In genomic region chr9:107631861-107632260, GRCm38 (mm10) we compare ENCODE assay signal across 7 mouse cellular contexts. TPM values are rescaled to one million over a fixed set of nuclear protein-coding genes. Genes with fewer than 3 reads are reported as not detected.
DNase-seq lines count a peak whose midpoint lies in the region; ATAC-seq and TF ChIP-seq lines count a peak whose summit lies in the region.

No protein-coding gene starts in this region.

- no peak for TF ChIP-seq EP300 in lung, postnatal 0 days (IDR thresholded peaks at IDR 0.05)

- WGBS in lung, postnatal 0 days = 87% methylated on average over 8 of the region's 8 CpGs
- WGBS in forebrain, embryonic 16.5 days = 45% methylated on average over 8 of the region's 8 CpGs
- 91% methylated on average over 8 of the region's 8 CpGs for WGBS in liver, embryonic 11.5 days
- 90% methylated on average over 8 of the region's 8 CpGs for WGBS in stomach, embryonic 16.5 days

- peak overlapping the region; percentile 90 for H3K4me2 ChIP-seq in lung, postnatal 0 days (replicated peaks; ENCODE audit: low read depth, low read length)
- peak overlapping the region; percentile 99 for H3K4me2 ChIP-seq in forebrain, embryonic 16.5 days (ENCODE audit: low read length)
- H3K4me2 ChIP-seq in liver, embryonic 11.5 days = peak overlapping the region; percentile 29
- 0 out of 2 replicates have a peak overlapping the region, but pooled peaks have one; percentile 99 for H3K4me2 ChIP-seq in stomach, embryonic 16.5 days (ENCODE audit: low read depth, low read length)

- no peak for ATAC-seq in lung, postnatal 0 days
- ATAC-seq in forebrain, embryonic 16.5 days = no peak
- no peak for ATAC-seq in liver, embryonic 11.5 days (replicated peaks; ENCODE audit: low FRiP score)
- no peak for ATAC-seq in stomach, embryonic 16.5 days (ENCODE audit: insufficient read depth, low FRiP score)

- H3K27me3 ChIP-seq in lung, postnatal 0 days (replicated peaks; ENCODE audit: insufficient read depth, low read length) = no peaks in the 10 kb centered on the region
- H3K27me3 ChIP-seq in forebrain, embryonic 16.5 days (replicated peaks; ENCODE audit: control insufficient read depth, insufficient read depth, low read length) = no peaks in the 10 kb centered on the region
- no peaks in the 10 kb centered on the region for H3K27me3 ChIP-seq in liver, embryonic 11.5 days (replicated peaks; ENCODE audit: control insufficient read depth, insufficient read depth, low read length)
- H3K27me3 ChIP-seq in stomach, embryonic 16.5 days (ENCODE audit: control insufficient read depth, insufficient read depth, low read length) = no peaks in the 10 kb centered on the region

- H3K4me1 ChIP-seq in lung, postnatal 0 days (ENCODE audit: insufficient read depth, low read depth, low read length) = peaks cover 48% of the 10 kb centered on the region
- peaks cover 79% of the 10 kb centered on the region for H3K4me1 ChIP-seq in forebrain, embryonic 16.5 days (replicated peaks; ENCODE audit: control insufficient read depth, insufficient read depth, low read length)
- peaks cover 68% of the 10 kb centered on the region for H3K4me1 ChIP-seq in liver, embryonic 11.5 days (replicated peaks; ENCODE audit: control insufficient read depth, insufficient read depth, low read length)
- peaks cover 67% of the 10 kb centered on the region for H3K4me1 ChIP-seq in stomach, embryonic 16.5 days (ENCODE audit: control insufficient read depth, insufficient read depth, low read length)

- H3K36me3 ChIP-seq in lung, postnatal 0 days (ENCODE audit: insufficient read depth, low read length) = no peaks in the 10 kb centered on the region
- H3K36me3 ChIP-seq in forebrain, embryonic 16.5 days (ENCODE audit: control insufficient read depth, insufficient read depth) = no peaks in the 10 kb centered on the region
- H3K36me3 ChIP-seq in liver, embryonic 11.5 days (ENCODE audit: control insufficient read depth, insufficient read depth, low read length) = peaks cover 6% of the 10 kb centered on the region; the same call in 1 of the 2 replicates
- no peaks in the 10 kb centered on the region for H3K36me3 ChIP-seq in stomach, embryonic 16.5 days (ENCODE audit: control insufficient read depth, insufficient read depth, low read length)

- TF ChIP-seq CTCF in lung, postnatal 0 days (IDR thresholded peaks at IDR 0.05) = no peak

- DNase-seq in lung, postnatal 0 days (ENCODE audit: low spot score) = no peak
- DNase-seq in lung, postnatal 36 days = no peak
- DNase-seq in liver, embryonic 11.5 days (ENCODE audit: low spot score) = no peak
- DNase-seq in layer of hippocampus, postnatal 10 days (ENCODE audit: low spot score in 2 of 2) = no peak
- no peak for DNase-seq in right cerebral cortex, postnatal 14 days

- H3K4me3 ChIP-seq in lung, postnatal 0 days (ENCODE audit: low read depth, low read length) = 0 out of 2 replicates have a peak overlapping the region, but pooled peaks have one; percentile 2
- H3K4me3 ChIP-seq in forebrain, embryonic 16.5 days (replicated peaks; ENCODE audit: low read length) = 0 out of 2 replicates have a peak overlapping the region, but pooled peaks have one; percentile 6
- H3K4me3 ChIP-seq in liver, embryonic 11.5 days (ENCODE audit: low read depth, low read length) = no peak overlapping the region
- H3K4me3 ChIP-seq in stomach, embryonic 16.5 days (replicated peaks; ENCODE audit: low read length) = no peak overlapping the region

- H3K9me3 ChIP-seq in lung, postnatal 0 days (ENCODE audit: low read length) = no peaks in the 10 kb centered on the region
- H3K9me3 ChIP-seq in forebrain, embryonic 16.5 days (ENCODE audit: control insufficient read depth, low read length) = no peaks in the 10 kb centered on the region
- H3K9me3 ChIP-seq in liver, embryonic 11.5 days (ENCODE audit: control insufficient read depth, low read length) = no peaks in the 10 kb centered on the region
- no peaks in the 10 kb centered on the region for H3K9me3 ChIP-seq in stomach, embryonic 16.5 days (replicated peaks; ENCODE audit: control insufficient read depth, low read length)

- peak overlapping the region; percentile 96; the same call in 1 of the 2 replicates for H3K9ac ChIP-seq in lung, postnatal 0 days (replicated peaks; ENCODE audit: low read depth)
- peak overlapping the region; percentile 88; the same call in 1 of the 2 replicates for H3K9ac ChIP-seq in forebrain, embryonic 16.5 days (replicated peaks; ENCODE audit: low read depth, low read length)
- peak overlapping the region; percentile 96 for H3K9ac ChIP-seq in liver, embryonic 11.5 days (ENCODE audit: low read depth, low read length)
- H3K9ac ChIP-seq in stomach, embryonic 16.5 days (ENCODE audit: low read length) = peak overlapping the region; percentile 94

- 0 out of 2 replicates have a peak overlapping the region, but pooled peaks have one; percentile 90 for H3K27ac ChIP-seq in lung, postnatal 0 days (ENCODE audit: low read length)
- peak overlapping the region; percentile 88 for H3K27ac ChIP-seq in forebrain, embryonic 16.5 days (ENCODE audit: low read length)
- H3K27ac ChIP-seq in liver, embryonic 11.5 days (ENCODE audit: low read depth, low read length) = peak overlapping the region; percentile 90
- H3K27ac ChIP-seq in stomach, embryonic 16.5 days (ENCODE audit: low read length) = peak overlapping the region; percentile 38; the same call in 1 of the 2 replicates

RNA-seq across cellular contexts. Expression of gene Gnai2, which starts 3.3 kb away (rescaled TPM):
- polyA plus RNA-seq in lung, postnatal 0 days (2015; fragmentation: Nextera tagmentation; extraction: Ambion mirVana) = 414 and 417 TPM in 2 replicates
- 299 and 316 TPM in 2 replicates for polyA plus RNA-seq in forebrain, embryonic 16.5 days (2015; fragmentation: Nextera tagmentation; extraction: Ambion mirVana)
- polyA plus RNA-seq in liver, embryonic 11.5 days (2014; fragmentation: Nextera tagmentation; extraction: Ambion mirVana) = 217 and 233 TPM in 2 replicates
- polyA plus RNA-seq in stomach, embryonic 16.5 days (2015; fragmentation: Nextera tagmentation; extraction: Ambion mirVana) = 308 and 311 TPM in 2 replicates
- 100 to 1,000 TPM; 254 to 263 TPM for total RNA-seq in layer of hippocampus, postnatal 10 days (2021)

RNA-seq across cellular contexts. Expression of gene Sema3b, which starts 22.8 kb away (rescaled TPM):
- 31.9 and 34.3 TPM in 2 replicates for polyA plus RNA-seq in lung, postnatal 0 days (2015; fragmentation: Nextera tagmentation; extraction: Ambion mirVana)
- polyA plus RNA-seq in forebrain, embryonic 16.5 days (2015; fragmentation: Nextera tagmentation; extraction: Ambion mirVana) = 2.3 and 3.0 TPM in 2 replicates
- polyA plus RNA-seq in liver, embryonic 11.5 days (2014; fragmentation: Nextera tagmentation; extraction: Ambion mirVana) = 0.63 and 0.79 TPM in 2 replicates
- polyA plus RNA-seq in stomach, embryonic 16.5 days (2015; fragmentation: Nextera tagmentation; extraction: Ambion mirVana) = 14.9 and 16.3 TPM in 2 replicates
- total RNA-seq in layer of hippocampus, postnatal 10 days (2021) = 1 to 10 TPM; 3.5 to 3.7 TPM

RNA-seq across cellular contexts. Expression of gene Slc38a3, which starts 37.5 kb away (rescaled TPM):
- polyA plus RNA-seq in lung, postnatal 0 days (2015; fragmentation: Nextera tagmentation; extraction: Ambion mirVana) = 0.51 and 0.81 TPM in 2 replicates
- polyA plus RNA-seq in forebrain, embryonic 16.5 days (2015; fragmentation: Nextera tagmentation; extraction: Ambion mirVana) = 30.4 and 32.6 TPM in 2 replicates
- polyA plus RNA-seq in liver, embryonic 11.5 days (2014; fragmentation: Nextera tagmentation; extraction: Ambion mirVana) = 3.9 and 4.0 TPM in 2 replicates
- polyA plus RNA-seq in stomach, embryonic 16.5 days (2015; fragmentation: Nextera tagmentation; extraction: Ambion mirVana) = 13.0 and 15.1 TPM in 2 replicates
- 100 to 1,000 TPM in 1 of 2 experiments, 10 to 100 TPM in 1; 96.5 to 109 TPM for total RNA-seq in layer of hippocampus, postnatal 10 days (2021)

RNA-seq across cellular contexts. Expression of gene Ifrd2, which starts 44.4 kb away (rescaled TPM):
- 22.4 and 24.1 TPM in 2 replicates for polyA plus RNA-seq in lung, postnatal 0 days (2015; fragmentation: Nextera tagmentation; extraction: Ambion mirVana)
- 14.4 and 16.8 TPM in 2 replicates for polyA plus RNA-seq in forebrain, embryonic 16.5 days (2015; fragmentation: Nextera tagmentation; extraction: Ambion mirVana)
- polyA plus RNA-seq in liver, embryonic 11.5 days (2014; fragmentation: Nextera tagmentation; extraction: Ambion mirVana) = 219 and 230 TPM in 2 replicates
- 62.0 and 77.7 TPM in 2 replicates for polyA plus RNA-seq in stomach, embryonic 16.5 days (2015; fragmentation: Nextera tagmentation; extraction: Ambion mirVana)
- 10 to 100 TPM; 13.2 to 14.1 TPM for total RNA-seq in layer of hippocampus, postnatal 10 days (2021)

RNA-seq across cellular contexts. Expression of gene Gnat1, which starts 47.7 kb away (rescaled TPM):
- 0.23 and 0.30 TPM in 2 replicates for polyA plus RNA-seq in lung, postnatal 0 days (2015; fragmentation: Nextera tagmentation; extraction: Ambion mirVana)
- polyA plus RNA-seq in forebrain, embryonic 16.5 days (2015; fragmentation: Nextera tagmentation; extraction: Ambion mirVana) = 1.2 and 1.4 TPM in 2 replicates
- polyA plus RNA-seq in liver, embryonic 11.5 days (2014; fragmentation: Nextera tagmentation; extraction: Ambion mirVana) = 4.7 and 5.0 TPM in 2 replicates
- polyA plus RNA-seq in stomach, embryonic 16.5 days (2015; fragmentation: Nextera tagmentation; extraction: Ambion mirVana) = 0.42 and 2.0 TPM in 2 replicates
- total RNA-seq in layer of hippocampus, postnatal 10 days (2021) = 1 to 10 TPM in 1 of 2 experiments, under 1 TPM in 1; 0.71 to 1.1 TPM

Comparison
In these comparisons a context has a peak if more than half of its experiments do, and no peak if none do; other contexts are left out.
1. H3K27ac ChIP-seq: peak in every context shown above with its lines; median percentile 90 in lung, postnatal 0 days; 90 in liver, embryonic 11.5 days; 88 in forebrain, embryonic 16.5 days; 38 in stomach, embryonic 16.5 days.
2. H3K4me2 ChIP-seq: peak in every context shown above with its lines; median percentile 99 in forebrain, embryonic 16.5 days; 99 in stomach, embryonic 16.5 days; 90 in lung, postnatal 0 days; 29 in liver, embryonic 11.5 days.
3. H3K4me3 ChIP-seq: peak in lung, postnatal 0 days (single experiment) and forebrain, embryonic 16.5 days (single experiment); none in liver, embryonic 11.5 days (single experiment) and stomach, embryonic 16.5 days (single experiment).
4. Peak in every context shown above with its lines, with median percentiles within 50 percentile points of each other: H3K9ac ChIP-seq.